Mouse (Mus musculus) MEL (cell line): ENCODE measurements around the gene Izumo4. TPM values are rescaled to one million over a fixed set of nuclear protein-coding genes. Genes with fewer than 3 reads are reported as not detected.

Experiments used
- DNase-seq: peaks from one replicate; pipeline ENCODE4 v3.0.0; 2011; ENCODE audit warnings: low read depth, low spot score
- H3K27ac ChIP-seq: 2 replicates; pipeline ENCODE4 v1.5.1; 2012; ENCODE audit warnings: low read depth, mild to moderate bottlenecking, control low read depth, low read length, moderate library complexity; ENCODE audit not compliant: control insufficient read depth
- H3K27me3 ChIP-seq, 2 experiments: fragments of 150-350 bp in 1 of 2; sonication (generic) in 1 of 2; 2 replicates each; pipeline ENCODE4 v1.6.1; 2012; ENCODE audit warnings: low read length in 2 of 2, mild to moderate bottlenecking in 2 of 2, improper control_type of control experiment in 1 of 2, moderate library complexity in 1 of 2; ENCODE audit not compliant: insufficient read depth in 2 of 2, control insufficient read depth in 1 of 2
- H3K36me3 ChIP-seq, 2 experiments: 2 replicates each; pipeline ENCODE4 v1.6.1; 2012 to 2014; ENCODE audit warnings: low read length in 2 of 2, improper control_type of control experiment in 1 of 2, inconsistent platforms in 1 of 2, mild to moderate bottlenecking in 1 of 2; ENCODE audit not compliant: insufficient read depth in 2 of 2, control insufficient read depth in 1 of 2
- H3K4me1 ChIP-seq, 2 experiments: fragments of 150-350 bp in 1 of 2; sonication (generic) in 1 of 2; 2 replicates each; pipeline ENCODE4 v1.6.1; 2012; ENCODE audit warnings: low read length in 2 of 2, improper control_type of control experiment in 1 of 2, mild to moderate bottlenecking in 1 of 2; ENCODE audit not compliant: insufficient read depth in 2 of 2, control insufficient read depth in 1 of 2
- H3K4me3 ChIP-seq, 2 experiments: fragments of 150-350 bp in 1 of 2; sonication (generic) in 1 of 2; 2 replicates each; pipeline ENCODE4 v1.5.1; 2012; ENCODE audit warnings: low read depth in 2 of 2, low read length in 2 of 2, mild to moderate bottlenecking in 2 of 2, moderate library complexity in 2 of 2, control low read depth in 1 of 2, improper control_type of control experiment in 1 of 2; ENCODE audit not compliant: control insufficient read depth in 1 of 2, insufficient read depth in 1 of 2
- H3K79me2 ChIP-seq: 2 replicates; pipeline ENCODE4 v1.6.1; 2012; ENCODE audit warnings: mild to moderate bottlenecking, low read length, moderate library complexity; ENCODE audit not compliant: control insufficient read depth, poor library complexity, insufficient read depth
- H3K9ac ChIP-seq: 2 replicates; pipeline ENCODE4 v1.6.1; 2012; ENCODE audit warnings: low read depth, mild to moderate bottlenecking, control low read depth, low read length, moderate library complexity; ENCODE audit not compliant: control insufficient read depth, poor library complexity, severe bottlenecking
- H3K9me3 ChIP-seq: fragments of 150-350 bp; sonication (generic); replicated peaks from 2 replicates; pipeline ENCODE4 v1.6.1; 2012; ENCODE audit warnings: mild to moderate bottlenecking, low read length, improper control_type of control experiment, moderate library complexity; ENCODE audit not compliant: insufficient read depth
- CTCF ChIP-seq, 3 experiments: IDR thresholded peaks in 2 of 3; conservative IDR thresholded peaks in 1 of 3; 2 replicates each; pipeline ENCODE4 v1.5.1; 2011 to 2012; ENCODE audit warnings: low read length in 3 of 3, low read depth in 2 of 3, mild to moderate bottlenecking in 2 of 3, improper control_type of control experiment in 1 of 3, inconsistent platforms in 1 of 3, mixed read lengths in 1 of 3, moderate library complexity in 1 of 3; ENCODE audit not compliant: control insufficient read depth in 1 of 3, insufficient read depth in 1 of 3, poor library complexity in 1 of 3, severe bottlenecking in 1 of 3
- EP300 ChIP-seq, 2 experiments: IDR thresholded peaks; 2 replicates each; pipeline ENCODE4 v1.6.1; 2011; ENCODE audit warnings: improper control_type of control experiment in 2 of 2, low read length in 2 of 2, low read depth in 1 of 2, mild to moderate bottlenecking in 1 of 2
- ETS1 ChIP-seq: IDR thresholded peaks from 2 replicates; pipeline ENCODE4 v1.6.1; 2012; ENCODE audit warnings: low read depth, mild to moderate bottlenecking, inconsistent platforms, low read length, improper control_type of control experiment, moderate library complexity
- JUND ChIP-seq: IDR thresholded peaks from 2 replicates; pipeline ENCODE4 v1.6.1; 2011; ENCODE audit warnings: low read depth, mild to moderate bottlenecking, improper control_type of control experiment, low read length
- KAT2A ChIP-seq: conservative IDR thresholded peaks from 2 replicates; pipeline ENCODE4 v1.6.1; 2012; ENCODE audit warnings: low read depth, low read length, improper control_type of control experiment, inconsistent platforms
- MAZ ChIP-seq: IDR thresholded peaks from 2 replicates; pipeline ENCODE4 v1.6.1; 2012; ENCODE audit warnings: low read depth, mild to moderate bottlenecking, inconsistent platforms, low read length, improper control_type of control experiment
- MXI1 ChIP-seq: IDR thresholded peaks from 2 replicates; pipeline ENCODE4 v1.6.1; 2011; ENCODE audit warnings: mild to moderate bottlenecking, low read depth, low read length, improper control_type of control experiment
- MYC ChIP-seq: IDR thresholded peaks from 2 replicates; pipeline ENCODE4 v1.6.1; 2011; ENCODE audit warnings: low read depth, mild to moderate bottlenecking, low read length, improper control_type of control experiment, moderate library complexity
- NELFE ChIP-seq: IDR thresholded peaks from 2 replicates; pipeline ENCODE4 v1.6.1; 2011; ENCODE audit warnings: low read depth, low read length, improper control_type of control experiment
- NRF1 ChIP-seq: IDR thresholded peaks from 2 replicates; pipeline ENCODE4 v1.6.1; 2014; ENCODE audit warnings: low read depth, mild to moderate bottlenecking, inconsistent platforms, low read length, improper control_type of control experiment, moderate library complexity; ENCODE audit not compliant: poor library complexity, insufficient read depth, severe bottlenecking
- POLR2A ChIP-seq, 2 experiments: IDR thresholded peaks; 2 replicates each; pipeline ENCODE4 v1.6.1; 2011 to 2012; ENCODE audit warnings: low read length in 2 of 2, mild to moderate bottlenecking in 2 of 2, control low read depth in 1 of 2, improper control_type of control experiment in 1 of 2, low read depth in 1 of 2, moderate library complexity in 1 of 2; ENCODE audit not compliant: control insufficient read depth in 1 of 2, insufficient read depth in 1 of 2, poor library complexity in 1 of 2
- POLR2AphosphoS2 ChIP-seq: IDR thresholded peaks from 2 replicates; pipeline ENCODE4 v1.6.1; 2011; ENCODE audit warnings: low read length, improper control_type of control experiment
- RAD21 ChIP-seq: IDR thresholded peaks from 2 replicates; pipeline ENCODE4 v1.6.1; 2011; ENCODE audit warnings: mild to moderate bottlenecking, low read depth, low read length, improper control_type of control experiment
- RCOR1 ChIP-seq: IDR thresholded peaks from 2 replicates; pipeline ENCODE4 v1.6.1; 2012; ENCODE audit warnings: low read depth, mild to moderate bottlenecking, inconsistent platforms, low read length, improper control_type of control experiment
- SIN3A ChIP-seq: IDR thresholded peaks from 2 replicates; pipeline ENCODE4 v1.6.1; 2012; ENCODE audit warnings: low read length, improper control_type of control experiment, inconsistent platforms
- SMC3 ChIP-seq: IDR thresholded peaks from 2 replicates; pipeline ENCODE4 v1.6.1; 2011; ENCODE audit warnings: low read depth, low read length, improper control_type of control experiment
- TAL1 ChIP-seq: IDR thresholded peaks from 2 replicates; pipeline ENCODE4 v1.6.1; 2012; ENCODE audit warnings: mild to moderate bottlenecking, inconsistent platforms, low read length, moderate library complexity, mixed read lengths
- TBP ChIP-seq: IDR thresholded peaks from 2 replicates; pipeline ENCODE4 v1.8.0; 2011; ENCODE audit warnings: low read depth, low read length, improper control_type of control experiment
- TCF12 ChIP-seq: IDR thresholded peaks from 2 replicates; pipeline ENCODE4 v1.6.1; 2014; ENCODE audit warnings: low read depth, mild to moderate bottlenecking, inconsistent platforms, low read length, improper control_type of control experiment, moderate library complexity
- ZC3H11A ChIP-seq: IDR thresholded peaks from 2 replicates; pipeline ENCODE4 v1.6.1; 2012; ENCODE audit warnings: low read depth, mild to moderate bottlenecking, inconsistent platforms, low read length, improper control_type of control experiment
- ZKSCAN1 ChIP-seq: IDR thresholded peaks from 2 replicates; pipeline ENCODE4 v1.6.1; 2012; ENCODE audit warnings: low read depth, mild to moderate bottlenecking, inconsistent platforms, low read length, improper control_type of control experiment, moderate library complexity
- ZMIZ1 ChIP-seq: IDR thresholded peaks from 2 replicates; pipeline ENCODE4 v1.6.1; 2012; ENCODE audit warnings: low read depth, mild to moderate bottlenecking, inconsistent platforms, low read length, improper control_type of control experiment, moderate library complexity
- ZNF384 ChIP-seq: IDR thresholded peaks from 2 replicates; pipeline ENCODE4 v1.6.1; 2012; ENCODE audit warnings: low read depth, mild to moderate bottlenecking, inconsistent platforms, low read length, improper control_type of control experiment
- polyA plus RNA-seq, 2 experiments: library from polyadenylated mRNA; stranded (reverse) in 1 of 2; unstranded in 1 of 2; fragments of >175 nt in 1 of 2; fragments of >200 nt in 1 of 2; gene quantifications; 2 replicates each; pipeline versions ENCODE4 v1.2.1 to v1.2.4; 2012; ENCODE audit warnings: low replicate concordance in 2 of 2, low read depth in 1 of 2; ENCODE audit not compliant: insufficient read length in 2 of 2, insufficient read depth in 1 of 2, missing spikeins in 1 of 2
- total RNA-seq: library from RNA; depleted of rRNA; stranded (reverse); fragments of 300-350 nt; gene quantifications from 2 replicates; pipeline ENCODE4 v1.2.3, GENCODE M21; 2012

The Izumo4 gene
- total and polyA plus RNA-seq, 3 experiments, result 1.0 to 3.8 TPM; not detected in 1

GRCm38 (mm10) chr10:80693401-80694045 lies 8.5 kb upstream of the Izumo4 start:
- Histone ChIP-seq H3K27me3 (no peaks in the 10 kb centered on the region), H3K9me3 (no peaks in the 10 kb centered on the region), H3K4me3 (no peak overlapping the region), H3K79me2 (no peaks in the 10 kb centered on the region; the same call in none of the 2 replicates), H3K4me1 (peaks cover 28 to 65% of the 10 kb centered on the region in 2 experiments), H3K27ac (peak overlapping the region; percentile 74), H3K36me3 (peaks cover 0 to 44% of the 10 kb centered on the region in 2 experiments; a peak in 2 of 4 replicates), H3K9ac (peak overlapping the region; percentile 12; the same call in 1 of the 2 replicates)
- DNase-seq, result no peak
- TF ChIP-seq TAL1 (no peak), MYC (no peak), NRF1 (no peak), KAT2A (no peak), ETS1 (no peak), ZC3H11A (no peak), ZKSCAN1 (no peak), ZMIZ1 (no peak)

- no peak for DNase-seq
- no peak for TF ChIP-seq ZKSCAN1
- no peak for TF ChIP-seq RCOR1
- no peak for TF ChIP-seq RAD21
- no peaks in the 10 kb centered on the region for H3K9me3 ChIP-seq
- no peak overlapping the region for H3K4me3 ChIP-seq
- H3K9ac ChIP-seq, result peak overlapping the region; percentile 63
- H3K27me3 ChIP-seq, result no peaks in the 10 kb centered on the region
- H3K79me2 ChIP-seq, result no peaks in the 10 kb centered on the region; the same call in none of the 2 replicates
- peaks cover 31 to 68% of the 10 kb centered on the region in 2 experiments for H3K4me1 ChIP-seq
- H3K36me3 ChIP-seq, result peaks cover 0 to 48% of the 10 kb centered on the region in 2 experiments; a peak in 2 of 4 replicates
- peak overlapping the region; percentile 94 for H3K27ac ChIP-seq
Measured at GRCm38 (mm10) chr10:80694159-80694938, 7.6 kb upstream of the Izumo4 start.

DNA sequence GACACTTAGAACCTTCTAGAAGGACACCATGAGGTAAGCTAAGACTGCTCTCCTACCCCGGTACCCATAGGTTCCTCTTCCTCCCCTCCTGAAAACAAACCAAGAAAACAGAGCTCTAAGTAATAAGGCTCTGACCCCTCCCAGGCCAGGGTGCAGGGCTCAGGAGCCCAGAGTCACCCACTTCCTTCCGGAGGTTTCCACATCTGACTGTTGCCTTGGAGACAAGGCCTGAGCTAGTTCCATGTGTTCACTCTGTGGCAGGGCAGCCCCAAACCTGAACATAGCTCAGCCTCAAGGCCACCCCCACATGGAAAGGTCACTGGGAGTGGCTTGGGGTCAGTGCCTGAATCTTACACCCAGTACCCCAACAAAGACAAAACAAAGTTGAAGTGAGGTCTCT lies 6.8 kb upstream of the Izumo4 start:
- Histone ChIP-seq H3K79me2 (no peaks in the 10 kb centered on the region; the same call in none of the 2 replicates), H3K36me3 (peaks cover 0 to 52% of the 10 kb centered on the region in 2 experiments; a peak in 2 of 4 replicates), H3K4me3 (no peak overlapping the region), H3K27me3 (no peaks in the 10 kb centered on the region), H3K9me3 (no peaks in the 10 kb centered on the region), H3K4me1 (peaks cover 37 to 73% of the 10 kb centered on the region in 2 experiments), H3K27ac (peak overlapping the region; percentile 94), H3K9ac (peak overlapping the region; percentile 63)
- DNase-seq, result peak; percentile 90
- TF ChIP-seq ZNF384 (no peak), MYC (peak; percentile 82), ETS1 (peak; percentile 89), POLR2AphosphoS2 (0 out of 2 replicates have a peak, but pooled peaks have one; percentile 23), RAD21 (no peak), TCF12 (peak; percentile 58), RCOR1 (peak; percentile 74), MAZ (peak; percentile 73; the same call in 1 of the 2 replicates), CTCF (IDR thresholded peaks at IDR 0.05 in 2 of 3, conservative IDR thresholded peaks at IDR 0.05 in 1 of 3; ENCODE audit: control insufficient read depth in 1 of 3, insufficient read depth in 1 of 3, low read depth in 2 of 3, low read length in 3 of 3, poor library complexity in 1 of 3, severe bottlenecking in 1 of 3) (no peak), SIN3A (peak; percentile 93), NRF1 (no peak), MXI1 (peak; percentile 95), NELFE (peak; percentile 42), EP300 (IDR thresholded peaks at IDR 0.05; ENCODE audit: low read depth in 1 of 2, low read length in 2 of 2) (peak; percentile 49 to 73), TBP (peak; percentile 43; the same call in 1 of the 2 replicates), SMC3 (no peak), JUND (no peak), POLR2A (IDR thresholded peaks at IDR 0.05; ENCODE audit: control insufficient read depth in 1 of 2, insufficient read depth in 1 of 2, low read depth in 1 of 2, low read length in 2 of 2, poor library complexity in 1 of 2) (peak in 1 of 2 experiments; percentile 47; a peak in 1 of 4 replicates)
